Mouse (Mus musculus): ENCODE measurements around the gene Mllt3. TPM values are rescaled to one million over a fixed set of nuclear protein-coding genes. Genes with fewer than 3 reads are reported as not detected.
A peak's percentile ranks its signal among the peaks of the same experiment; 100 is the strongest.

The Mllt3 gene
- polyA plus RNA-seq (2015; fragmentation: Nextera tagmentation; extraction: Ambion mirVana), result 85.5 and 89.3 TPM in 2 replicates

DNA sequence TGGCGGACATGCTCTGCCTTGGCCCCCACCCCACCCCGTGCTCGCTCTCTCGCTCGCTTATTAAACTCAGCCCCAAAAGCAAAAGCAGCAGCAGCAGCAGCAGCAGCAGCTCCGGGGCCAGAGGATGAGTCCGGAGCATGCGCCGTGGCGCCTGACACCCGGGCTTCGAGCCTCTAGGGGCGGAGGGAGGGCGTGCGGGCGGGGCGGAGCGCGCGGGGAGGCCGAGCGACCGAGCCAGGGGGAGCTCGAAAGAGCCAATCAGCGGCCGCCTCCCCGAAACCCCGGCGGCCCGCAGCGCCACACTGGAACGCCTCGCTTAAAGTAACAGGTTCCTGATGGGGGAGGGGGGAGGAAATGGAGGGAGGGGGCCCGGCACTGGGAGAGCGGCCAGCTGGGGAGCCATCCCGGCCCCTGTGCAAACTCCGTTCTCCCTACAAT, at the start of gene Mllt3:
Gene Mllt3, minus strand, starts transcription at position 149 of the 438 bp plus-strand sequence.
- Histone ChIP-seq H3K4me3 (peak within 1 kb of the TSS; percentile 81), H3K4me1 (peaks cover 30% of the 10 kb centered on the region), H3K27me3 (no peaks in the 10 kb centered on the region), H3K9ac (peak within 1 kb of the TSS; percentile 91), H3K36me3 (peaks cover 5% of the 10 kb centered on the region; the same call in 1 of the 2 replicates), H3K9me3 (no peaks in the 10 kb centered on the region), H3K27ac (peak within 1 kb of the TSS; percentile 98), H3K4me2 (peak within 1 kb of the TSS; percentile 90)
- peak; percentile 91 for ATAC-seq (ENCODE audit: insufficient number of reproducible peaks, insufficient read depth, low FRiP score, low TSS enrichment, low read depth)
- WGBS, result 0% methylated on average over 36 of the region's 37 CpGs

GRCm38 (mm10) chr4:88082381-88082780, 49.2 kb upstream of the Mllt3 start:
- Histone ChIP-seq H3K9ac (no peak overlapping the region), H3K36me3 (no peaks in the 10 kb centered on the region), H3K27me3 (no peaks in the 10 kb centered on the region), H3K9me3 (no peaks in the 10 kb centered on the region), H3K4me1 (0 out of 2 replicates have a peak, but pooled peaks cover 12% of the 10 kb centered on the region), H3K4me2 (no peak overlapping the region), H3K4me3 (no peak overlapping the region), H3K27ac (no peak overlapping the region)
- no peak for ATAC-seq (ENCODE audit: insufficient number of reproducible peaks, insufficient read depth, low FRiP score, low TSS enrichment, low read depth)
- 85% methylated on average over 4 of the region's 4 CpGs for WGBS

DNA sequence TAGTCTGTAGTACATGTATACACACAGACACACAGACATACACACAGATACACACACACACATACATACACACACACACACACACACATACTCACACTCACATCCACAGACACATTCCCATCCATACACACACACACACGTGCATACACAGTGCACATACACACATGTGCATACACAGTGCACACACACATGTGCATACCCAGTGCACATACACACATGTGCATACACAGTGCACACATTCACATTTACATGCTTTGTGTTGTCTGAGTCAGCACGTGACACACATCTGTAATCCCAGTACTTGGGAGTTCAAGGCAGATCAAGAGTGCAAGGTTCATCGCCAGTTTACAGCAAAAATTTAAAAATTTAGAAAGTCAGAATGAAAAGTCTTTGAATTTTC, 48.7 kb upstream of the Mllt3 start:
- no peak for ATAC-seq (ENCODE audit: insufficient number of reproducible peaks, insufficient read depth, low FRiP score, low TSS enrichment, low read depth)
- no peak overlapping the region for H3K4me2 ChIP-seq
- H3K9me3 ChIP-seq, result no peaks in the 10 kb centered on the region
- 0 out of 2 replicates have a peak, but pooled peaks cover 12% of the 10 kb centered on the region for H3K4me1 ChIP-seq
- no peak overlapping the region for H3K27ac ChIP-seq
- no peaks in the 10 kb centered on the region for H3K27me3 ChIP-seq
- WGBS, result 91% methylated on average over 3 of the region's 3 CpGs
- H3K9ac ChIP-seq, result no peak overlapping the region
- no peaks in the 10 kb centered on the region for H3K36me3 ChIP-seq
- no peak overlapping the region for H3K4me3 ChIP-seq

- Histone ChIP-seq H3K4me2 (no peak overlapping the region), H3K4me3 (no peak overlapping the region), H3K36me3 (no peaks in the 10 kb centered on the region), H3K9ac (no peak overlapping the region), H3K27ac (no peak overlapping the region), H3K27me3 (no peaks in the 10 kb centered on the region), H3K9me3 (no peaks in the 10 kb centered on the region), H3K4me1 (0 out of 2 replicates have a peak, but pooled peaks cover 12% of the 10 kb centered on the region)
- WGBS, result 56% methylated on average over 5 of the region's 5 CpGs
- ATAC-seq (ENCODE audit: insufficient number of reproducible peaks, insufficient read depth, low FRiP score, low TSS enrichment, low read depth), result no peak
These were observed 48.3 kb upstream of the Mllt3 start for GRCm38 (mm10) chr4:88081417-88081816.

GRCm38 (mm10) chr4:88078983-88079382, 45.8 kb upstream of the Mllt3 start:
- WGBS, result 66% methylated on average over 3 of the region's 3 CpGs
- ATAC-seq (ENCODE audit: insufficient number of reproducible peaks, insufficient read depth, low FRiP score, low TSS enrichment, low read depth), result no peak

GRCm38 (mm10) chr4:88075388-88075787, 42.2 kb upstream of the Mllt3 start:
- WGBS, result 52% methylated on average over 2 of the region's 2 CpGs
- Histone ChIP-seq H3K4me3 (no peak overlapping the region), H3K9me3 (no peaks in the 10 kb centered on the region), H3K36me3 (no peaks in the 10 kb centered on the region), H3K27me3 (no peaks in the 10 kb centered on the region), H3K4me2 (no peak overlapping the region), H3K9ac (no peak overlapping the region), H3K27ac (no peak overlapping the region), H3K4me1 (no peaks in the 10 kb centered on the region)
- ATAC-seq (ENCODE audit: insufficient number of reproducible peaks, insufficient read depth, low FRiP score, low TSS enrichment, low read depth), result no peak

More at GRCm38 (mm10) chr4:88078983-88079382, 45.8 kb upstream of the Mllt3 start:
- no peak overlapping the region for H3K4me2 ChIP-seq
- H3K36me3 ChIP-seq, result no peaks in the 10 kb centered on the region
- H3K27ac ChIP-seq, result no peak overlapping the region
- no peaks in the 10 kb centered on the region for H3K27me3 ChIP-seq
- no peak overlapping the region for H3K9ac ChIP-seq
- no peaks in the 10 kb centered on the region for H3K9me3 ChIP-seq
- H3K4me3 ChIP-seq, result no peak overlapping the region
- H3K4me1 ChIP-seq, result 0 out of 2 replicates have a peak, but pooled peaks cover 6% of the 10 kb centered on the region

GRCm38 (mm10) chr4:88046280-88046679, 13.1 kb upstream of the Mllt3 start:
- Histone ChIP-seq H3K9ac (no peak overlapping the region), H3K4me2 (no peak overlapping the region), H3K4me3 (no peak overlapping the region), H3K27ac (no peak overlapping the region), H3K27me3 (no peaks in the 10 kb centered on the region), H3K4me1 (no peaks in the 10 kb centered on the region), H3K9me3 (no peaks in the 10 kb centered on the region), H3K36me3 (no peaks in the 10 kb centered on the region)
- no peak for ATAC-seq (ENCODE audit: insufficient number of reproducible peaks, insufficient read depth, low FRiP score, low TSS enrichment, low read depth)
- WGBS, result 66% methylated on average over 8 of the region's 8 CpGs

DNA sequence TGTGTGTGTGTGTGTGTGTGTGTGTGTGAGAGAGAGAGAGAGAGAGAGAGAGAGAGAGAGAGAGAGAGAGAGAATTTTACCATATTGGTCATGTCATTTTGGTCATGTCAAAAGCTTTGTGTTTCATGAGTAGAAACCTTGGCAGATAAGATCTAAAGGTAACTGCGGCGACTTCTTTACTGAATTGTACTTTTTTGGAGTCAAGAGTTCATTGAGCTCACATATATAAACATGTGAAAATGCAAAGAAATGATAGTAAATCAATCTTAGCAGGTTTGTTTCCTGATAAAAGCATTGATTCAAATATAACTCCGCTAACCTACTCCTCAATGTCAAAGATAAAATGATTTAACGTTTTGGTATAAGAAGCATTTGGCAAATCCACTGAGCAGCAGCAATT, 12.0 kb upstream of the Mllt3 start:
- Histone ChIP-seq H3K9ac (no peak overlapping the region), H3K4me2 (no peak overlapping the region), H3K4me3 (no peak overlapping the region), H3K36me3 (no peaks in the 10 kb centered on the region), H3K27me3 (no peaks in the 10 kb centered on the region), H3K4me1 (no peaks in the 10 kb centered on the region), H3K27ac (no peak overlapping the region), H3K9me3 (no peaks in the 10 kb centered on the region)
- ATAC-seq (ENCODE audit: insufficient number of reproducible peaks, insufficient read depth, low FRiP score, low TSS enrichment, low read depth), result no peak
- 87% methylated on average over 4 of the region's 4 CpGs for WGBS

DNA sequence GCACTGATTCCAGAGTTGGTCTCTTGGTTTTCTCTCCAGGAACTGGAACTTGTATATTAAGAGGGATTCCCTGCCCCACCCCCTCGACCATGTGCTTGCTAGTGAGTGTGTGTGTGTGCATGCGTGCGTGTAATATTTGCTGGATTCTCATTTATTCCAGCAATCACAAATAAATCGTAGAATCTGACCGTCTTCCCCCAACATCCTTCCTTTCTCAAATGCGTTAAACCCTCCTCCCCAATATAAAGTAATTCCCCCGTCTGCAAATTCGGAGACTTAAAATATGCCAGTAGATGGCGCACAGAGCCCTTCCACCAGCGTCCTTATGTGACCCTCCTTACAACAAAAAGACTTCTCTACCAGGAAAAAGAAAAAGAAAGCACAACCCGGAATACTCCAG, 2.2 kb upstream of the Mllt3 start:
- Histone ChIP-seq H3K36me3 (no peaks in the 10 kb centered on the region), H3K4me1 (peaks cover 20% of the 10 kb centered on the region; the same call in 1 of the 2 replicates), H3K9ac (no peak overlapping the region), H3K9me3 (no peaks in the 10 kb centered on the region), H3K4me3 (peak overlapping the region; percentile 81), H3K4me2 (peak overlapping the region; percentile 90), H3K27me3 (no peaks in the 10 kb centered on the region), H3K27ac (no peak overlapping the region)
- WGBS, result under 1% methylated on average over 11 of the region's 11 CpGs
- no peak for ATAC-seq (ENCODE audit: insufficient number of reproducible peaks, insufficient read depth, low FRiP score, low TSS enrichment, low read depth)

GRCm38 (mm10) chr4:88034387-88035157, 1.4 kb upstream of the Mllt3 start:
- H3K4me2 ChIP-seq, result peak overlapping the region; percentile 90
- H3K36me3 ChIP-seq, result peaks cover 2% of the 10 kb centered on the region; the same call in 1 of the 2 replicates
- peak overlapping the region; percentile 71; the same call in 1 of the 2 replicates for H3K9ac ChIP-seq
- no peaks in the 10 kb centered on the region for H3K9me3 ChIP-seq
- H3K27ac ChIP-seq, result no peak overlapping the region
- WGBS, result 2% methylated on average over 18 of the region's 18 CpGs
- no peak for ATAC-seq (ENCODE audit: insufficient number of reproducible peaks, insufficient read depth, low FRiP score, low TSS enrichment, low read depth)
- H3K4me1 ChIP-seq, result peaks cover 25% of the 10 kb centered on the region
- H3K27me3 ChIP-seq, result no peaks in the 10 kb centered on the region
- peak overlapping the region; percentile 81 for H3K4me3 ChIP-seq

DNA sequence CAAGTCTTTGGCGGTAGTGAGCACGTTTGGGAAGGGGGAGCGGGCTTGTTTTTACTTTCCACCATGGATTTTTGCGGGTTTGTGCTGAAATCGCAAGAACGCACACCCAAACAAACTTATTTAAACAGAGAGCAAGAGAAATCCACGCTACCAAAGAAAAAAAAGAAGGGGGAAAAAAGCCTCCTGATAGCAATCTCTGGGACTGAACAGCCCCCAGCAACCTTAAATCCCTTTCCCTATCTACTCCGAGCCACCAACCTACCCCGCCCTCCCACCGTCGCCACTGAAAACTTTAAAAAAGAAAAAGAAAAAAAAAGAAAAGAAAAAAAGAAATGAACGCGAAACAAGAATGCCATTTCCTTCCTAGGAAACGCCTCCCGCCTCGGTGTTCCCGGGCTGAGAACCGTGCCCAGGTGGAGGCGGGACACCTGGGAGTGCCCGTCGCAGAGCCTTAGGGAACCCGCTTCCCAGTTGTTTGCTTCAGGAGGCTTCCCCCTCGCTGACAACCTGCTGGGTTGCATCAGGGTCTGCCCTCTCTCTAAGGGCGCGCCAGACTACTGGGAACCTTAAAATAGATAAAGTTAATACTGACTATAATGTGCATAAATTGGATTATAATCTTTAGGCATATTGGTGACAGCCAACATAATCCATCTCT, 694 bp upstream of the Mllt3 start:
- ATAC-seq (ENCODE audit: insufficient number of reproducible peaks, insufficient read depth, low FRiP score, low TSS enrichment, low read depth), result no peak
- no peaks in the 10 kb centered on the region for H3K9me3 ChIP-seq
- H3K27me3 ChIP-seq, result no peaks in the 10 kb centered on the region
- peak overlapping the region; percentile 98 for H3K27ac ChIP-seq
- under 1% methylated on average over 25 of the region's 25 CpGs for WGBS
- H3K9ac ChIP-seq, result peak overlapping the region; percentile 71
- H3K4me3 ChIP-seq, result peak overlapping the region; percentile 81
- peak overlapping the region; percentile 90 for H3K4me2 ChIP-seq
- H3K4me1 ChIP-seq, result peaks cover 30% of the 10 kb centered on the region
- H3K36me3 ChIP-seq, result peaks cover 5% of the 10 kb centered on the region; the same call in 1 of the 2 replicates

Measured in embryonic facial prominence, embryonic 13.5 days (tissue).